Mouse (Mus musculus) olfactory bulb, adult 2 months (tissue): Measurements from ENCODE around the gene Zfp27.

Source experiments
- CTCF ChIP-seq: fragments of 200-500 bp; IDR thresholded peaks from 2 replicates; pipeline ENCODE4 v1.5.1; 2012; ENCODE audit warnings: low read depth, mild to moderate bottlenecking, low read length, moderate library complexity; ENCODE audit not compliant: insufficient read depth
- POLR2A ChIP-seq: fragments of 200-500 bp; IDR thresholded peaks from 2 replicates; pipeline ENCODE4 v1.6.1; 2012; ENCODE audit warnings: mild to moderate bottlenecking, low read depth, low read length, moderate library complexity; ENCODE audit not compliant: insufficient read depth

GRCm38 (mm10) chr7:29892756-29893155, 13.6 kb downstream of the Zfp27 start:
- TF ChIP-seq CTCF (no peak), POLR2A (no peak)
